Mouse (Mus musculus): ENCODE results near the gene Olfr1347.
"Not testable (repeated sequence)": the region's sequence is repeated elsewhere in the genome, so short reads cannot be mapped to it uniquely, and the experiment has no call there.

The Olfr1347 gene

DNA sequence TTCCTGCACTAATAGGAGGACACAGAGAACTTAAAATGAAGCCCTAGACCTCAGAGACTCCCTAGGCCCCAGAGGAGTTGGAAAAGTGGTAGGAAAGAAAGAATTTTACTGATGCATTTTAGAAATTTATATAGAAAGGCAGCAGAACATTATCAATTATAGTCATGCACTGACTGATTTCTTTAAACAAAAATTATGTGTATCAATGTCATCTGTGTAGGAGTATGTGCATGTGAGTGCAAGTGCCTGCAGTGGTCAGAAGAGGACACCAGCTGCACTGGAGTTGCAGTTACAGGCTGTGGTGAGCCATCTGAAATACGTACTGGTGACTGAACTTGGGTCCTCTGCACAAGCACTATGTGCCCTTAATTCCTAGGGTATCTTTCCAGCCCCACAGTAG is at the start of gene Olfr1347:
Gene Olfr1347, minus strand, starts transcription at position 101 of the 400 bp plus-strand sequence.
- DNase-seq, result no peak

DNA sequence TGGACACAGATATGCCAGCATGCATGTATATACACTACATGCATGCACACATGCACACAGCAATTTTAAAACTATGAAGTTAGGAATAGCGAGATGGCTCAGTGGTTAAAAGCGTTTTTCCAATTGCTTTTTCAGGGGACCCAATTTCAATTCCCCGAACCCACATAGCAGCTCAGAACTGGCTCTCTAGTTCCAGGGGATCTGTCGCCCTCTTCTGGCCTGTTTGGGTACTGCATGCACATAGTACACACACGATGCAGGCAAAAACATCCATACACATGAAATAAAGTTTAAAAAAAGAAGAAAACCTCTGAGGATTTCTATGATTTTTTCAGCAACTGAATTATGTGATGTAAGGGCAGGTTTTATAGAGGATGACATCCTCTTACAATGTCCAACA is 26.6 kb upstream of the Olfr1347 start:
- DNase-seq, result no peak

DNA sequence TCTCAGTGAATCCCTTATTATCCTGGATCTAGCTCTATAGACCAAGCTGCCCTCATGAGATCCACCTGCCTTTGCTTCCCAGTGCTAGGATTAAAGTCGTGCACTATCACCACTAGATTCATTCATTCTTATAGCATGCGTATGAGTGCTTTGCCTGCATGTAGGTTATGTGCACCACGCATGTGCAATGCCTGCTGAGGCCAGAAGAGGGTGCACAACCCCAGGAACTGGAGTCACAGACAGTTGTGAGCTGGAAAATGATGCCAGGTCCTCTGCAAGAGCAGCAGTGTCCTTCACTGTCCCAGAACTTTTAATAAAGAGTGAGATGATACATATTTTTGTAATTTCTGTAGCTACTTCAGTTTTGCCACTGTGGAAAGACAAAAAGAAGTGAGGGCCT is 25.4 kb upstream of the Olfr1347 start:
- DNase-seq, result no peak

DNA sequence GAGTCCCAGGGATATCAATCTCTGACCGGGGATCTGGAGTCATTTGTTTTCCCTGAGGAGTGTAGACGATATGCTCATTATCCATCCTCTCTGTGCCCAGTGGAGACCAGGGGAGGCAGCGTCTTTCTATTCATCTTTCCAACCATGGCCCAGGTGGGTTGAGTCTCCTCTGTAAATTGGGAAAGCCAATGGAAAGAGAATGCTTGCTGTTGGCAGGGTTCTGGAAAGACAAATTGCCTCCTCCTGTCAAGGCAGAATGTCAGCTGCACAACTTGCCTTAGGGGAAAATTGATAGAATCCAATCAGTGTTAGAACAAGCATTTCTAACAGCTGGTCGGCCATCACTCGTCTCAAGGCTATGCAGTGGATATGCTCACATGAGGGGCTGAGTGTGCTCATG is 23.3 kb upstream of the Olfr1347 start, which contains the start of gene Olfr1349:
Gene Olfr1349, minus strand, starts transcription at position 101 of the 400 bp plus-strand sequence.
- no peak for DNase-seq

DNA sequence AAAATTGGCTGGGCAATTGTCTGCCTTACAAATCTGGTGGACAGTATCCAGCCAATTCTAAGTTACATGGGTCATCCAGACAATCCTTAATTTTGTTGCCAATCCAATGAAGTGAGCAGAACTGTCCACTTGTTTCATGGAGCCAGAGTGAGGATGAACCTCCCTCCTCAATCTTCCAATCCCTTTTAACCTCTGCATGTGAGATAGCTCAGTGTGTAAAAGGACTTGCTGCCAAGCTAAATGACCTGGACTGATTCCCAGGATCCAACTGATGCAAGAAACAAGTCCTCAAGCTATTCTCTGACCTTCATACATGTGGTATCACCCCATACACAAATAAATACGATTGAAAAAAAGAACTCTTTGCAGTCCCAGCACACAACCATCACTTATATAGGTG is 22.1 kb upstream of the Olfr1347 start:
- DNase-seq, result no peak

DNA sequence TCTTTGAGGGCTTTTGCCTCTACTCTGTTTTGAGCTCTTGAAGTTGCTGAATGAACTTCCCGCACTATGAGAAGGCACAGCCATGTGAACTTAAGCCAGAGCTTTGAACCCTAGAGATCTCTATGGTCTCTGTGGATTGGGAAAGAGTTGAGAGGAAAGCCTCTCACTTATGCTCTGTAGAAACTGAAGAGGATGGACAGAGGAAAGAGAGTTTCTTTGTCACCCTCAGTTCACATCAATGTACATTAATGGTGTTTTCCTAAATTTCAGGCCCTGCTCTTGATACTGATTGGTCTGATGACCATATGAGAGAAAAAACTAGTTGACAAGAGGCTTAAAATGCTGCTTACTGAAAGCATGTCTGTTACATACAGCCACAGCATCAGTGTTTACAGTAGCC is 9.1 kb upstream of the Olfr1347 start, which contains the start of gene Olfr1348:
Gene Olfr1348, minus strand, starts transcription at position 101 of the 400 bp plus-strand sequence.
- no peak for DNase-seq

DNA sequence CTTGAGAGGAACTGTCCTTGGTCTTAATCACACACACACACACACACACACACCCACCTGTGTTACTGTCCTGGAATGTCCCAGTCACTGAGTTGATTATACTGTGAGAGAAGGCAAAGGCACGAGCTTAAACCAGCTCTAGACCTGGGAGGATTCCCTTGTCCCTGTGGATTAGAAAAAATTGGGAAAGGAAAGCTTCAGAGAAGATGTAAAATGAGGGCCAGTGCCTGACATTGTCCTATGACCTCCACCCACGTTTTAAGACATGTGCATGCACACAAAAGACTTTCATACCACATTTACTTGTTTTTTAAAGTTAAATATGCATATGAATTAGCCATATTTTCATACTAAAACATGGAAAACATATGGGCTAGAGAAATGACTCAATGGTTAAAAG is 12.7 kb downstream of the Olfr1347 start, which contains the start of gene Olfr5:
Gene Olfr5, minus strand, starts transcription at position 101 of the 400 bp plus-strand sequence.
- DNase-seq, result no peak

DNA sequence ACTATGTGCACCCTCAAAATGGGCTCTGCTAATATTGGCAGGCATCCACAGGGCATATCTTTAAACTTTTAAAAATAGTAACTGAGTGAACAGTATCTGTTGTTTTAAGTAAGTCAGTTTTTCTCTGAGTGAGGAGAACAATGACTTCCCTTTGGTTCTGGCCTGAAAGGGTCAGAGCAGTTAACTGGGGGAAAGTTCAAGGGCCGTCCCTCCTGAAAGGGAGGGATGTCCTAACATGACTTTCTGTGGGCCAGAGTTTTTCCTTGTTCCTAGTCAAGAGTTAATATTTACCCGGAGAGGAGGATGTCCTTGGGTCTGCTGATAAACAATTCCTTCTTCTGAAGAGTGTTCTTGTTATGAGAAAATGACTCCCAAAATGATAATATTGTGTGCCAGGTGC is 21.9 kb downstream of the Olfr1347 start:
- DNase-seq, result not testable (repeated sequence)

DNA sequence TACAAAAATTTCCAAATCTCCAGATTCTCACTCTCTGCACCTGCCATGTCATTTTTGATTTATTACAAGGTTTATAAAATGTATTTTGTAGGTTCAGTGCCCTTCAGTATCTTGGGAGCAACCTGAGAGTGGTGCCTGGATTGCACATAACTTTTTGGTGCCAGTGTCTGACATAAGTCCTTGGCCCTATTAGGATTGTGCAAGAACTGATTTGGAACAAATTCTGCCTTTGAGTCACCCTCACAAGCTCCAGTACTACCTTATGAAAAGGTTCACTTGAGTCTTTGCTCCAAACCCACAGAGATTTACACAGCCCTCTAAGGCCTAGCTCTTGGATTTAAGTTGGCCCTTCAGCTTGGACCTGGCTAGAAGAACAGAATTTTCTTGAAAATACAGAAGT is 32.6 kb downstream of the Olfr1347 start, which contains the start of gene Olfr1346:
Gene Olfr1346, plus strand, starts transcription at position 151 of the 400 bp plus-strand sequence.
- DNase-seq, result no peak

DNA sequence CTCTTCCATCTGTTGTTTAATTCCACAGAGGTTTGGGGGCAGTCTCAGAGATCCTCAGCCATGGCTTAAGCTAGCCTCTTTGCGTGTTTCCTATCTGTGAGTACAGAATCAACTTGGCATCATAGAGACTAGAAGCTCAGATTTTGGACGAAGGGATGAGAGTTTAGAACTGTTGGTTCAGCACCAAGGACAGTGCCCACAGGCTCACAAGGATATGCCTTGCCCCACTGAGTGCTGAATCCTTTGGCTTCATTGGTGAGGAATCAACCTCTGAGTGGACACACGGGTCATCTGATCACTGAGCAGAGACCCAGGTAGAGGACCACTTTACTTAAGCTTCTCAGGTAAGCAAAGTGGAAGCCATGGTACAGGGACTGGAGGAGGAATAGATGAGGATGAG is 43.2 kb downstream of the Olfr1347 start:
- no peak for DNase-seq

DNA sequence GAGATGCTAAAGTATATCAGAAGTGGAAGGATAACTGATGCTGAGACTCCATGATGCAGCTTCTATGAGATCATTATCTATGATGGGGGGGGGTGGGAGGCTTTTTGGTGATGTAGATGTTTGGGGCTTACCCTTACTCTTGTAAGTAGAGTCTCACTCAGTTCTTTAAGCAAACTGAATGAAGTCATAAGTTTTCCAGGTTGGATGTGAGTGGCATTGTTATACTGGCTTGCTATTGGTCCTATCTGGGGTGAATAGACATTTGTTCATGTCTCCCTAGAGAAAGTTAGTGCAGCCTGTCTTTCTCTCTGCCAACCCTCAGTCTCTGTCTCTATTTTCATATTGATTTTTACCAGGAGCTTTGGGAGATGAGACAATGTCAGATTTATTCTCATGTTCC is 43.7 kb downstream of the Olfr1347 start, which contains the start of gene Olfr1336:
Gene Olfr1336, plus strand, starts transcription at position 301 of the 400 bp plus-strand sequence.
- no peak for DNase-seq

DNA sequence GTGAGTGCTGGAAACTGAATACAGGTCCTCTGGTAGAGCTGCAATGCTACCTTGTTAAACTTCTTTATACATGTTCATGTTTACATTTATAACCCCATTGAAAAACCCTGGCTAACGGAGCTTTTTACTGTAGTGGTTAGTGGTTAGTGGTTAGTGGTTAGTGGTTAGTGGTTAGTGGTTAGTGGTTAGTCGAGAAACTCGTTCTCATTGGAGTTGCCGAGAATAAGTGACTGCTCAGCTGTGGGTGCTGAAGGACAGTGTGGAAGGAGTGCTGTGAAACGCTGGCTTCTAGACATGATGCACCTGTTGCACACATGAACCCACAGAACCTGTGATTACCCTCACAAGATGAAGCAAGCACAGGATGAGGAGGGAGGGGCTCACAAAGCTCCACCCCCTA is 51.8 kb downstream of the Olfr1347 start:
- DNase-seq, result no peak

DNA sequence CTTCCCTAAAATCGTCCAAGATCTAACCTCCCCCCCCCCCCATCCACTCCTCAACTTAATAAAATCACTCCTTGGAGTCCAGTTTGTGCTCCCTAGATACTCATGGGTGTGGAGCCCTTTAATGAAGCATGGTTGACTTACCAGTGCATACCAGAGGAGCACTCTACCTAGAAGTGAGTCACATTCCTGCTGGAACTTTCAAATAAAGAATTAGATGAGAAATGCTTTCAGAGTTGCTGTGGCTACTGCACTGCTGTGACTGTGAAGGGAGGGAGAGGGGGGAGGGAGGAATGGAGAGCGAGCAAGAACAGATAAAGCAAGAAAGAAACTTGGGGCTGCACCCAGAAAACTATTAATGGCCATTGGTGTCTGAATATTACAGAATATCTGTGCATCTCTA is 58.4 kb downstream of the Olfr1347 start:
- DNase-seq, result no peak

DNA sequence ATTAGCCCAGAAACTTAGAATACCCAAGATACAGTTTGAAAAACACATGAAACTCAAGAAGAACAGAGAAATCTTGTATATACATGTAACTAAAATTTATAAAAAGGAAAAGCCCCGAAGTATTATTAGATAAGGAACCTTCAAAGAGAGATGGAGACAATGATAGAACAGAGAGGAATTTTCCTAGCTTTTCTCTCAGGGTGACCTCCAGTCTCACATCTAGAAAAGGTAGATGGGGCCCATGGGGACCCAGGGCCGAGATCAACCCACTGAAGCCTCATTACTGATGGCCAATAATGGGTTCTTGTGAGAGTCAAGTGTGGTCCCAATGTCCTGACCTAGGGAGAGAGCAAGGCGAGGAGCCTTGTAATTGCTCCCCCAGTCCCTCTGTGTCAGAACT is 61.2 kb downstream of the Olfr1347 start, which contains the start of gene Olfr1344:
Gene Olfr1344, plus strand, starts transcription at position 301 of the 400 bp plus-strand sequence.
- DNase-seq, result no peak

Measured in thymus, postnatal 14 days (tissue).